Mouse (Mus musculus): ENCODE measurements around the gene Atp13a2. TPM values are rescaled to one million over a fixed set of nuclear protein-coding genes. Genes with fewer than 3 reads are reported as not detected.
A peak's percentile ranks its signal among the peaks of the same experiment; 100 is the strongest.

Gene Atp13a2
- polyA plus RNA-seq, 1 experiment from 2014 or later = 219 TPM

GRCm38 (mm10) chr4:140975356-140975755 is 11.3 kb upstream of the Atp13a2 start:
- Histone ChIP-seq H3K27ac (peak overlapping the region; percentile 68), H3K79me2 (ENCODE audit: inconsistent target) (peaks cover 4% of the 10 kb centered on the region; the same call in 1 of the 2 replicates), H3K36me3 (ENCODE audit: inconsistent target) (peaks cover 76% of the 10 kb centered on the region), H3K4me3 (ENCODE audit: inconsistent target) (no peak overlapping the region)
- 46% methylated on average over 7 of the region's 7 CpGs for WGBS (ENCODE audit: missing documents)

- H3K36me3 ChIP-seq (ENCODE audit: inconsistent target) = peaks cover 61% of the 10 kb centered on the region
- H3K4me3 ChIP-seq (ENCODE audit: inconsistent target) = no peak overlapping the region
- no peak overlapping the region for H3K27ac ChIP-seq
- H3K79me2 ChIP-seq (ENCODE audit: inconsistent target) = peaks cover 4% of the 10 kb centered on the region; the same call in 1 of the 2 replicates
- WGBS (ENCODE audit: missing documents) = 93% methylated on average over 7 of the region's 10 CpGs
Measured at GRCm38 (mm10) chr4:140977278-140977677, 9.4 kb upstream of the Atp13a2 start.

- Histone ChIP-seq H3K36me3 (ENCODE audit: inconsistent target) (peaks cover 53% of the 10 kb centered on the region), H3K27ac (no peak overlapping the region), H3K79me2 (ENCODE audit: inconsistent target) (no peaks in the 10 kb centered on the region; the same call in 1 of the 2 replicates), H3K4me3 (ENCODE audit: inconsistent target) (no peak overlapping the region)
- 59% methylated on average over 14 of the region's 14 CpGs for WGBS (ENCODE audit: missing documents)
Measured at GRCm38 (mm10) chr4:140977886-140978692, 8.6 kb upstream of the Atp13a2 start.

GRCm38 (mm10) chr4:140981605-140982004 is 5.1 kb upstream of the Atp13a2 start:
- peaks cover 35% of the 10 kb centered on the region for H3K36me3 ChIP-seq (ENCODE audit: inconsistent target)
- WGBS (ENCODE audit: missing documents) = 95% methylated on average over 2 of the region's 2 CpGs
- no peak overlapping the region for H3K27ac ChIP-seq

GRCm38 (mm10) chr4:140982808-140983207 is 3.9 kb upstream of the Atp13a2 start:
- Histone ChIP-seq H3K4me3 (ENCODE audit: inconsistent target) (no peak overlapping the region), H3K27ac (peak overlapping the region; percentile 98), H3K79me2 (ENCODE audit: inconsistent target) (peaks cover 10% of the 10 kb centered on the region), H3K36me3 (ENCODE audit: inconsistent target) (peaks cover 24% of the 10 kb centered on the region)
- 25% methylated on average over 2 of the region's 4 CpGs for WGBS (ENCODE audit: missing documents)

More at GRCm38 (mm10) chr4:140981605-140982004, 5.1 kb upstream of the Atp13a2 start:
- Histone ChIP-seq H3K4me3 (ENCODE audit: inconsistent target) (no peak overlapping the region), H3K79me2 (ENCODE audit: inconsistent target) (no peaks in the 10 kb centered on the region)

GRCm38 (mm10) chr4:140983442-140983841 is 3.2 kb upstream of the Atp13a2 start:
- H3K27ac ChIP-seq = peak overlapping the region; percentile 98
- no peak overlapping the region for H3K4me3 ChIP-seq (ENCODE audit: inconsistent target)
- 1% methylated on average over 9 of the region's 9 CpGs for WGBS (ENCODE audit: missing documents)
- H3K79me2 ChIP-seq (ENCODE audit: inconsistent target) = peaks cover 16% of the 10 kb centered on the region
- H3K36me3 ChIP-seq (ENCODE audit: inconsistent target) = peaks cover 18% of the 10 kb centered on the region

- Histone ChIP-seq H3K79me2 (ENCODE audit: inconsistent target) (peaks cover 24% of the 10 kb centered on the region), H3K4me3 (ENCODE audit: inconsistent target) (no peak overlapping the region), H3K27ac (peak overlapping the region; percentile 98), H3K36me3 (ENCODE audit: inconsistent target) (peaks cover 10% of the 10 kb centered on the region)
- 98% methylated on average over 6 of the region's 6 CpGs for WGBS (ENCODE audit: missing documents)
Measured at GRCm38 (mm10) chr4:140984544-140984943, 2.1 kb upstream of the Atp13a2 start.

- 41% methylated on average over 15 of the region's 15 CpGs for WGBS (ENCODE audit: missing documents)
- Histone ChIP-seq H3K4me3 (ENCODE audit: inconsistent target) (peak overlapping the region; percentile 10; the same call in 1 of the 2 replicates), H3K79me2 (ENCODE audit: inconsistent target) (peaks cover 41% of the 10 kb centered on the region), H3K27ac (no peak overlapping the region), H3K36me3 (ENCODE audit: inconsistent target) (peaks cover 16% of the 10 kb centered on the region; the same call in 1 of the 2 replicates)
Measured at GRCm38 (mm10) chr4:140986024-140986710, 506 bp upstream of the Atp13a2 start.

GRCm38 (mm10) chr4:140987476-140987875 is 803 bp downstream of the Atp13a2 start:
- Histone ChIP-seq H3K36me3 (ENCODE audit: inconsistent target) (peaks cover 29% of the 10 kb centered on the region), H3K27ac (peak overlapping the region; percentile 98), H3K4me3 (ENCODE audit: inconsistent target) (peak overlapping the region; percentile 94), H3K79me2 (ENCODE audit: inconsistent target) (peaks cover 54% of the 10 kb centered on the region)
- 0% methylated on average over 6 of the region's 7 CpGs for WGBS (ENCODE audit: missing documents)

GRCm38 (mm10) chr4:140988706-140989290 is 2.1 kb downstream of the Atp13a2 start:
- Histone ChIP-seq H3K27ac (peak overlapping the region; percentile 98), H3K36me3 (ENCODE audit: inconsistent target) (peaks cover 43% of the 10 kb centered on the region), H3K4me3 (ENCODE audit: inconsistent target) (peak overlapping the region; percentile 94), H3K79me2 (ENCODE audit: inconsistent target) (peaks cover 67% of the 10 kb centered on the region)
- 0% methylated on average over 7 of the region's 7 CpGs for WGBS (ENCODE audit: missing documents)

- 76% methylated on average over 14 of the region's 14 CpGs for WGBS (ENCODE audit: missing documents)
- Histone ChIP-seq H3K79me2 (ENCODE audit: inconsistent target) (peaks cover 74% of the 10 kb centered on the region), H3K4me3 (ENCODE audit: inconsistent target) (peak overlapping the region; percentile 94), H3K27ac (peak overlapping the region; percentile 98), H3K36me3 (ENCODE audit: inconsistent target) (peaks cover 49% of the 10 kb centered on the region)
Measured at GRCm38 (mm10) chr4:140989447-140989846, 2.8 kb downstream of the Atp13a2 start.

GRCm38 (mm10) chr4:140992215-140992614 is 5.5 kb downstream of the Atp13a2 start:
- 95% methylated on average over 14 of the region's 20 CpGs for WGBS (ENCODE audit: missing documents)
- H3K27ac ChIP-seq = no peak overlapping the region
- H3K79me2 ChIP-seq (ENCODE audit: inconsistent target) = peaks cover 95% of the 10 kb centered on the region
- H3K36me3 ChIP-seq (ENCODE audit: inconsistent target) = peaks cover 75% of the 10 kb centered on the region
- no peak overlapping the region for H3K4me3 ChIP-seq (ENCODE audit: inconsistent target)

GRCm38 (mm10) chr4:140993846-140994245 is 7.2 kb downstream of the Atp13a2 start:
- WGBS (ENCODE audit: missing documents) = 93% methylated on average over 8 of the region's 8 CpGs
- Histone ChIP-seq H3K79me2 (ENCODE audit: inconsistent target) (peaks cover 90% of the 10 kb centered on the region), H3K27ac (no peak overlapping the region), H3K36me3 (ENCODE audit: inconsistent target) (peaks cover 89% of the 10 kb centered on the region), H3K4me3 (ENCODE audit: inconsistent target) (no peak overlapping the region)

- H3K79me2 ChIP-seq (ENCODE audit: inconsistent target) = peaks cover 70% of the 10 kb centered on the region
- no peak overlapping the region for H3K4me3 ChIP-seq (ENCODE audit: inconsistent target)
- H3K36me3 ChIP-seq (ENCODE audit: inconsistent target) = peaks cover 94% of the 10 kb centered on the region
- no peak overlapping the region for H3K27ac ChIP-seq
- 67% methylated on average over 8 of the region's 8 CpGs for WGBS (ENCODE audit: missing documents)
Measured at GRCm38 (mm10) chr4:140995811-140996210, 9.1 kb downstream of the Atp13a2 start.
